In the genomic region with DNA sequence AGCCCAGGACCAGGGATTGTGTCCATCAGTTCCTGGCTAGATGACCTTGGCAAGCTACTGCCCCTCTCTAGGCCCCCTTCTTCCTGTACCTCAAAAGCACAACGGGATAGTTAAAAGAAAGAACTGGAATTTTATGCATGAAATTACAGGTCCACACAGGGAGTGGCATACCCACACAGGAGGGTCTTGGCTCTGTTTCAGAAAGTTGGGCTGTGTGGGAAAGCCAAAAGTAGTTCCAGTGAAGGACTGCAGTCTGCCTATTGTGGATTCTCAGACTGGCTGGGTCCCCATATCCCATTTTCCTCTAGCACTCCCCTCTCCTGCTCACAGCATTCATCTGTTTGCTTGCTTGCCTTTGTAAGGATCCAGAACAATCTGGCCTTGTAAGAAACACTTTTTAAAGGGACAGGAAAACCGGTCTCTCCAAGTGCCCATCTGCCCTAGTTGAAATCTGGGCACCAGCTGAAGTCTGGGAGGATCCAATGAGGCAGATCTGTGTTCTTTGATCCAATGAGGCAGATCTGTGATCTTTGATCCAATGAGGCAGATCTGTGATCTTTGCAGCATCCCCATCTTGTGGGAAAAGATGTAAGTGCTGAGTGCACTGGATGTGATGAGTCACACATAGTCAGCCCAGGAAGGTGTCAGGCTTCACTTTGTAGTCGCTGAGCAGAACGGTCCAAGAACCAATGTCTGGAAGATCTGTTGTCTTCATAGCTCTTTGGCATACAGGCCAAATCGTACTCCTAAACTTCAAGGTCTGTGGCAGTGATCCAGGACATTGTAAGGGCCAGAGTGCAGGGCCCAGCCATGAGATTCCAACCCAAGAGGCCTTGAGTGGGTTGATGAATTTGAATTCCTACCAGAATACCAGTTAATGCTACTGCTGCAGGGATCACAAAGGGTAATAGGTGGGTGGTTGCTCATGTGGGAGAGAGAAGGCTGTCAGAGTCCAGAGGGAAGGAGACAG, we compare ENCODE assay signal across 17 mouse cellular contexts. TPM values are rescaled to one million over a fixed set of nuclear protein-coding genes. Genes with fewer than 3 reads are reported as not detected.
DNase-seq lines count a peak whose midpoint lies in the region; ATAC-seq and TF ChIP-seq lines count a peak whose summit lies in the region.
"Had no signal": no experiment of that assay in that cellular context is flagged by ENCODE, and none has a peak within 500 bp of the region (broad histone marks: within the 10 kb centered on the region; RNA-seq: fewer than 3 reads in every experiment).

No protein-coding gene starts in this region.

- no peaks in the 10 kb centered on the region for H3K36me3 ChIP-seq in MEL (ENCODE audit: control insufficient read depth in 1 of 2, insufficient read depth in 2 of 2, low read length in 2 of 2)
- no peaks in the 10 kb centered on the region for H3K36me3 ChIP-seq in intestine, embryonic 15.5 days

- H3K27ac ChIP-seq in MEL (ENCODE audit: control insufficient read depth, low read depth, low read length), result no peak overlapping the region
- H3K27ac ChIP-seq in intestine, embryonic 15.5 days, result no peak overlapping the region
- H3K27ac ChIP-seq: hindbrain, embryonic 14.5 days; liver, embryonic 14.5 days had no signal

- no peaks in the 10 kb centered on the region for H3K9me3 ChIP-seq in MEL (replicated peaks; ENCODE audit: insufficient read depth, low read length)
- H3K9me3 ChIP-seq in intestine, embryonic 15.5 days, result no peaks in the 10 kb centered on the region

- TF ChIP-seq CTCF in MEL (IDR thresholded peaks at IDR 0.05 in 2 of 3, conservative IDR thresholded peaks at IDR 0.05 in 1 of 3; ENCODE audit: control insufficient read depth in 1 of 3, insufficient read depth in 1 of 3, low read depth in 2 of 3, low read length in 3 of 3, poor library complexity in 1 of 3, severe bottlenecking in 1 of 3), result no peak; a peak in 1 of 6 replicates

- no peak for TF ChIP-seq RAD21 in MEL (IDR thresholded peaks at IDR 0.05; ENCODE audit: low read depth, low read length)

- no peaks in the 10 kb centered on the region for H3K79me2 ChIP-seq in MEL (ENCODE audit: control insufficient read depth, insufficient read depth, low read length, poor library complexity)

- peak; percentile 59 for DNase-seq in adrenal gland, adult 2 months
- DNase-seq in adrenal gland, adult 18-20 months (ENCODE audit: low spot score in 2 of 2), result no peak
- DNase-seq in layer of hippocampus, adult 18-20 months (ENCODE audit: low spot score in 2 of 2), result peak; percentile 33 to 66
- no peak for DNase-seq in layer of hippocampus, postnatal 25 days (ENCODE audit: extremely low spot score in 1 of 2, low spot score in 1 of 2)
- no peak for DNase-seq in MEL (ENCODE audit: low read depth, low spot score)
- peak; percentile 66 for DNase-seq in layer of hippocampus, adult 9-11 months
- no peak for DNase-seq in gastrocnemius, postnatal 4 days (ENCODE audit: low spot score in 2 of 2)
- DNase-seq: B cell, adult 2 months; cerebellum, adult 11-12 months; gastrocnemius, postnatal 10 days; lung, postnatal 4 days; retina, postnatal 1 day; thymus, adult 2 months had no signal

- H3K27me3 ChIP-seq in MEL (ENCODE audit: control insufficient read depth in 1 of 2, insufficient read depth in 2 of 2, low read length in 2 of 2), result peaks cover 2 to 7% of the 10 kb centered on the region in 2 experiments
- peaks cover 25% of the 10 kb centered on the region for H3K27me3 ChIP-seq in intestine, embryonic 15.5 days (replicated peaks)

- H3K9ac ChIP-seq in MEL (ENCODE audit: control insufficient read depth, low read depth, low read length, poor library complexity, severe bottlenecking), result no peak overlapping the region
- no peak overlapping the region for H3K9ac ChIP-seq in intestine, embryonic 15.5 days
- H3K9ac ChIP-seq: hindbrain, embryonic 14.5 days; liver, embryonic 14.5 days had no signal

- H3K4me2 ChIP-seq in intestine, embryonic 15.5 days (replicated peaks), result no peak overlapping the region
- H3K4me2 ChIP-seq: hindbrain, embryonic 14.5 days had no signal

- no peak for TF ChIP-seq POLR2A in MEL (IDR thresholded peaks at IDR 0.05; ENCODE audit: control insufficient read depth in 1 of 2, insufficient read depth in 1 of 2, low read depth in 1 of 2, low read length in 2 of 2, poor library complexity in 1 of 2)

- no peaks in the 10 kb centered on the region for H3K4me1 ChIP-seq in MEL (ENCODE audit: control insufficient read depth in 1 of 2, insufficient read depth in 2 of 2, low read length in 2 of 2)
- peaks cover 8% of the 10 kb centered on the region for H3K4me1 ChIP-seq in intestine, embryonic 15.5 days (replicated peaks)

- TF ChIP-seq EP300 in MEL (IDR thresholded peaks at IDR 0.05; ENCODE audit: low read depth in 1 of 2, low read length in 2 of 2), result no peak

- 70% methylated on average over 5 of the region's 5 CpGs for WGBS in intestine, embryonic 15.5 days

- no peak overlapping the region for H3K4me3 ChIP-seq in MEL (ENCODE audit: control insufficient read depth in 1 of 2, insufficient read depth in 1 of 2, low read depth in 2 of 2, low read length in 2 of 2)
- H3K4me3 ChIP-seq in intestine, embryonic 15.5 days (replicated peaks), result no peak overlapping the region

- ATAC-seq in intestine, embryonic 15.5 days, result no peak

TF ChIP-seq in MEL, 35 proteins besides CTCF, POLR2A, EP300 and RAD21:
- TF ChIP-seq CHD1 (IDR thresholded peaks at IDR 0.05; ENCODE audit: low read depth, low read length) (no peak), MXI1 (IDR thresholded peaks at IDR 0.05; ENCODE audit: low read depth, low read length) (no peak), SMC3 (IDR thresholded peaks at IDR 0.05; ENCODE audit: low read depth, low read length) (peak; percentile 11; the same call in 1 of the 2 replicates), POLR2AphosphoS2 (IDR thresholded peaks at IDR 0.05; ENCODE audit: low read length) (no peak), GATA1 (IDR thresholded peaks at IDR 0.05; ENCODE audit: low read depth, low read length) (no peak)

RNA-seq across cellular contexts. Expression of a gene that starts 4.0 kb away (rescaled TPM):
- total RNA-seq in adrenal gland, adult 2 months (2021), result 1 to 10 TPM in 1 of 2 experiments, under 1 TPM in 1; 0.76 to 3.3 TPM
- polyA plus RNA-seq in adrenal gland, adult 2 months (2012; rRNA removed), result 6.5 and 11.8 TPM in 2 replicates
- 1 to 10 TPM; 1.6 to 2.1 TPM for total RNA-seq in adrenal gland, adult 18-20 months (2021)
- 100 to 1,000 TPM; 161 to 186 TPM for total RNA-seq in layer of hippocampus, adult 18-20 months (2021)
- total RNA-seq in layer of hippocampus, postnatal 25 days (2021), result 100 to 1,000 TPM; 217 to 233 TPM
- not detected in 2 replicates for total RNA-seq in MEL (2012; rRNA removed)
- not detected for polyA plus RNA-seq in MEL (2012; ENCODE audit: insufficient read depth in 1 of 2, insufficient read length in 2 of 2, low read depth in 1 of 2, low replicate concordance in 2 of 2, missing spikeins in 1 of 2)
- total RNA-seq in gastrocnemius, postnatal 4 days (2021), result 1 to 10 TPM in 1 of 2 experiments, under 1 TPM in 1; 0.83 to 1.2 TPM
- polyA plus RNA-seq in intestine, embryonic 15.5 days (2015; fragmentation: Nextera tagmentation; extraction: Ambion mirVana), result 0.05 and 0.08 TPM in 2 replicates
- total RNA-seq: ES-E14 had no signal
- polyA plus RNA-seq: liver, embryonic 14.5 days had no signal

RNA-seq across cellular contexts. Expression of a gene that starts 46.4 kb away (rescaled TPM):
- 100 to 1,000 TPM in 1 of 2 experiments, 10 to 100 TPM in 1; 72.2 to 100 TPM for total RNA-seq in adrenal gland, adult 2 months (2021)
- 35.4 and 36.8 TPM in 2 replicates for polyA plus RNA-seq in adrenal gland, adult 2 months (2012; rRNA removed)
- 100 to 1,000 TPM in 1 of 2 experiments, 10 to 100 TPM in 1; 92.7 to 186 TPM for total RNA-seq in adrenal gland, adult 18-20 months (2021)
- total RNA-seq in layer of hippocampus, adult 18-20 months (2021), result 10 to 100 TPM; 27.3 TPM
- 10 to 100 TPM; 22.8 to 24.0 TPM for total RNA-seq in layer of hippocampus, postnatal 25 days (2021)
- 1.2 and 1.7 TPM in 2 replicates for total RNA-seq in MEL (2012; rRNA removed)
- 1 to 10 TPM in 1 of 2 experiments, not detected in 1; 3.9 TPM for polyA plus RNA-seq in MEL (2012; ENCODE audit: insufficient read depth in 1 of 2, insufficient read length in 2 of 2, low read depth in 1 of 2, low replicate concordance in 2 of 2, missing spikeins in 1 of 2)
- 10 to 100 TPM; 24.8 to 27.1 TPM for total RNA-seq in gastrocnemius, postnatal 4 days (2021)
- polyA plus RNA-seq in intestine, embryonic 15.5 days (2015; fragmentation: Nextera tagmentation; extraction: Ambion mirVana), result 7.2 and 8.6 TPM in 2 replicates

Comparison
In these comparisons a context has a peak if more than half of its experiments do, and no peak if none do; other contexts are left out.
1. DNase-seq: peak in adrenal gland, adult 2 months (single experiment), layer of hippocampus, adult 18-20 months (2 of 2) and layer of hippocampus, adult 9-11 months (single experiment); none in adrenal gland, adult 18-20 months (0 of 2), layer of hippocampus, postnatal 25 days (0 of 2), MEL (single experiment) and gastrocnemius, postnatal 4 days (0 of 2).
2. RNA of a gene that starts 4.0 kb away (total RNA-seq): 217 to 233 TPM in layer of hippocampus, postnatal 25 days and 161 to 186 TPM in layer of hippocampus, adult 18-20 months; 0.76 to 3.3 TPM in adrenal gland, adult 2 months, 1.6 to 2.1 TPM in adrenal gland, adult 18-20 months, 0.83 to 1.2 TPM in gastrocnemius, postnatal 4 days and not detected in MEL; every median in the first group is over 10 times any median in the second.